Mouse (Mus musculus): Measurements from ENCODE around the gene Epha2. TPM values are rescaled to one million over a fixed set of nuclear protein-coding genes. Genes with fewer than 3 reads are reported as not detected.
A peak's percentile ranks its signal among the peaks of the same experiment; 100 is the strongest.

The Epha2 gene
- total RNA-seq, 2 experiments from 2014 or later, result 0.49 to 0.50 TPM

DNA sequence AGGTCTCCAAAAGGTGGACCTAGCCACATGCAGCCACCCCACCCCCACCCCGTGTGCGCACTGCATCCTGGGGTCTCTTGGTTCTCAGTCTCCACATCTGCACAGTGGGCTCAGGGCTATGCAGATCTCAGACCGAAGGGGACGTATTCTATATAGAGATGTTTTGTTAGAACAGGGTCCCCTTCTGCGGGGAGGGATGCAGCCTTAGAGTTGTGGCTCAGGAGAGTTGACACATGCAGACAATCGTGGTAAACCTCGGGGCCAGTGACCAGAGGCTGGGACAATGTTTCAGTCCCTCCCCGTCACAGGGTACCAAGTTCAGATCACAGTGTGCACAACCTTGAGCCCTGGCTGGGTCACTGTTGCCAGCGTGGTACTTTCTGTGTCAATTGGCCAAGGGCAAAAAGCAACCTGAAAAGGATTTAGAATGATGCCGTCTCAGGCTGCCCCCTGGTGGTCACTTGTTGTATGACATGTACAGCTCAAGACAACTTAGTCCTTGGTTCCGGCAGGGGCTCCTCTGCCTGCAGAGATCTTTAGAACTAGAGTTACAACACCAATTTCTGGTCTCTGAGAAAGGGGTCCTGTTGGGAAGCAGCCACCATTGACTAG lies 62.0 kb downstream of the Epha2 start:
- ATAC-seq (replicated peaks; ENCODE audit: poor library complexity), result peak; percentile 73

DNA sequence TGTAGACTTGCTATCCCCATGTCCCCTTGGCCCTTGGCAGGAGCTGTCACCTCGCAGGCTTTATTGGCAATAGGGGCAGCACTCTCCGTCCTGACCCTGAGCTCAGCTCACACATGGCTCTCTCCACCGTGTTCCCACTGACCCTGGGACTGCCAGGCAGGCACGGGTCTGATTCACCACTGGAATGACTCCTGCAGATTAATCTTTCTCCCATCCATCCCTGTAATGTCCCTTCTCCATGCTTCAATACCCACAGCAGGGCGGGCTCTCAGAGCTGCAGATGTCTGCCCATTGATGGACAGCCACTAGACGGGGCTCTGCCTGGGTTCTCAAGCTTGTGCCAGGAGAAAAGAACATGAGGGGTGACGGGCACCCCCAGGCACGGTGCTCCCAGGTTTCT lies 64.1 kb downstream of the Epha2 start:
- no peak for ATAC-seq (replicated peaks; ENCODE audit: poor library complexity)

DNA sequence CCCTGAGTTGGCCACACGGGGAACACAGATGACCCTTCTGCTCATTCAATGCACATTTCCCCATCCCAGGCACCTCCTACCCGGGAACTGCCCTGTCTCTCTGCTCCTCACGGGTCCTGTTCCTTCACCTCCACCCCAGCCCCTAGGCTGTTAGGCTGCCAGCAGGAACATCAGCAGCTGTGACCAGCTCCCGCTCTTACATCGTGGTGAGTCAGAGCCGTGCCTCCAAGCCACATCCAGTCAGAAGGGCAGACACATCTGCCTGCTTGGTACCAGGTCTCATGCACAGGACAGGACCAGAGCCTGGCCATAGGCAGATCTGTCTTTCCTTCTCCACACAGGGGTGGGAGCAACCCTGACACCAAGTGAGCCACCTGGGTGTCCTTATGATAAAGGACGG lies 64.8 kb downstream of the Epha2 start:
- no peak for ATAC-seq (replicated peaks; ENCODE audit: poor library complexity)

DNA sequence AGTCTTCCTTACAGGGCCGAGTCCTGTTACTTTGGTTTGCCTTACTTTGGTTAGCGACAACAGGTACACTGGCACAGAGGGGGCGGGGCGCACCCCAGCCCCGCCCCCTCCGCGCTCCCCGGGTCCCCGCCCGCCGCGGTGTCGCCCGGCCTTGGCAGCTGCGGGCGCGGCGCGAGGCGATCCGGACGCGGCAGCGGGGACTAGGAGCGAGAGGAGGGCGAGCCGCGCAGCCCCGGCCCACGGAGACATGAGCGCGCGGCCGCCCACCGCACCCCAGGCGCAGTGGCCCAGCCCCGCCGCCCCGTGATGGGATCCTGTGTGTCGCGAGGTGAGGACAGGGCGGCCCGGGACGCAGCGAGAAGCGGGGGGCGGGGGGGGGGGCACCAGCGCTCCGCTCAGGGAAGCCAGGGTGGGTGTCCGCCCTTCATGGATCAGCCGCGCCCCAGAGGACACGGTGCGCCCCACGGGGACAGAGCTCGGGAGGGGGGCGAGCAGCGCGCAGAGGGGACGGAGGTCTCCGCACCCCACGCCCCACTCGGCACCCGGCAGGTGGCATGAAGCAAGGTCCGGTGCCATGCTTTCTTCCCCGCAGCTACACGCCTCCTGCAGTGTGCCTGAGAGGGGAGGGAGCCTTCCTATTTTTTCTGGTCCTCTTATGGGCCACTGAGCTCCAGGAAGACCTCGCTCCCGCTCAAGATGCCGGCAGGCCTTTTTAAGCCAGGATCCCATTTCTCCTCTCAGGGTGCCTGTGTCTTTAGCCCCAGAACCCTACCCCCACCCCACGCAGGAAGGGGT lies 67.2 kb downstream of the Epha2 start, which contains the start of gene Fam131c:
Gene Fam131c (plus strand): TSS at position 224 of the 795 bp plus-strand sequence.
- ATAC-seq (replicated peaks; ENCODE audit: poor library complexity), result 0 out of 2 replicates have a peak, but pooled peaks have one; percentile 21

DNA sequence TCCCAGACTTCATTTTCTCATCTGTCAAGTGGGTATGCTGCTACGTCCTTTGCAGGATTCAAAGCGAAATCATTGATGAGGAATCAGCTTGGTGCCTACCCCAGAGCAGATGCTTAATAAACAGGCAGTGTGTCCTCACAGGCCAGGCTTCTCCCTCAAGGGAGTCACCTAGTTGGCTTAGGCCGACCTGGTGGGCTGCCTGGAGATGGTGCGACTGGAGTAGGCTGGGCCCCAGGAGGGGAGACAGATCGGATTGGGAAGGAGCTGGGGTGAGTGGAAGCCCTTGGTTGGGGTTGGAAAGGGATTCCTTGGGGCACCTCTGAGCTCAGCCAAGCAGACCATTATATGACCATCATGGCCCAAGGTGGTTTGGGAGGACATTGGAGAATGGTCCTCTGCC lies 71.4 kb downstream of the Epha2 start:
- no peak for ATAC-seq (replicated peaks; ENCODE audit: poor library complexity)

Other genes starting within 250 kb of the Epha2 start
- gene Crocc, start 240.7 kb upstream of the Epha2 start, total RNA-seq (2015), result 1.1 and 3.3 TPM in 2 replicates
- gene Crocc, start 240.7 kb upstream of the Epha2 start, total RNA-seq (2017), result 5.8 and 6.0 TPM in 2 replicates
- gene Necap2, start 222.9 kb upstream of the Epha2 start, total RNA-seq (2015), result 33.5 and 37.1 TPM in 2 replicates
- gene Necap2, start 222.9 kb upstream of the Epha2 start, total RNA-seq (2017), result 50.4 and 64.3 TPM in 2 replicates
- gene Spata21, start 212.9 kb upstream of the Epha2 start, total RNA-seq (2015), result not detected in 2 replicates
- gene Spata21, start 212.9 kb upstream of the Epha2 start, total RNA-seq (2017), result not detected in 2 replicates
- 33.2 and 43.0 TPM in 2 replicates for gene Szrd1, start 161.5 kb upstream of the Epha2 start, total RNA-seq (2015)
- gene Szrd1, start 161.5 kb upstream of the Epha2 start, total RNA-seq (2017), result 38.8 and 52.7 TPM in 2 replicates
- 15.4 and 16.4 TPM in 2 replicates for gene Fbxo42, start 153.3 kb upstream of the Epha2 start, total RNA-seq (2015)
- gene Fbxo42, start 153.3 kb upstream of the Epha2 start, total RNA-seq (2017), result 10.5 and 11.4 TPM in 2 replicates
- gene Rsg1, start 87.3 kb upstream of the Epha2 start, total RNA-seq (2015), result 0.73 and 1.4 TPM in 2 replicates
- gene Rsg1, start 87.3 kb upstream of the Epha2 start, total RNA-seq (2017), result 1.8 and 3.5 TPM in 2 replicates
- not detected in 2 replicates for gene Arhgef19, start 61.7 kb upstream of the Epha2 start, total RNA-seq (2015)
- gene Arhgef19, start 61.7 kb upstream of the Epha2 start, total RNA-seq (2017), result not detected in 2 replicates
- not detected in 2 replicates for gene Fam131c, start 67.0 kb downstream of the Epha2 start, total RNA-seq (2015)
- not detected in 2 replicates for gene Fam131c, start 67.0 kb downstream of the Epha2 start, total RNA-seq (2017)
- gene Clcnka, start 97.5 kb downstream of the Epha2 start, total RNA-seq (2015), result not detected in 2 replicates
- not detected in 2 replicates for gene Clcnka, start 97.5 kb downstream of the Epha2 start, total RNA-seq (2017)
- gene Clcnkb, start 114.8 kb downstream of the Epha2 start, total RNA-seq (2015), result not detected in 2 replicates
- gene Clcnkb, start 114.8 kb downstream of the Epha2 start, total RNA-seq (2017), result not detected in 2 replicates
- gene Hspb7, start 119.5 kb downstream of the Epha2 start, total RNA-seq (2015), result not detected in 2 replicates
- gene Hspb7, start 119.5 kb downstream of the Epha2 start, total RNA-seq (2017), result not detected in 2 replicates
- not detected in 2 replicates for gene Srarp, start 134.9 kb downstream of the Epha2 start, total RNA-seq (2015)
- not detected in 2 replicates for gene Srarp, start 134.9 kb downstream of the Epha2 start, total RNA-seq (2017)
- 12.0 and 14.0 TPM in 2 replicates for gene Zbtb17, start 143.4 kb downstream of the Epha2 start, total RNA-seq (2015)
- 15.2 and 21.3 TPM in 2 replicates for gene Zbtb17, start 143.4 kb downstream of the Epha2 start, total RNA-seq (2017)
- gene Spen, start 237.4 kb downstream of the Epha2 start, total RNA-seq (2015), result 28.4 and 35.6 TPM in 2 replicates
- 22.8 and 29.0 TPM in 2 replicates for gene Spen, start 237.4 kb downstream of the Epha2 start, total RNA-seq (2017)

Measured in megakaryocyte progenitor cell, adult 5-6 weeks (primary cell).